Mouse (Mus musculus): ENCODE results near the gene Itgal.

DNA sequence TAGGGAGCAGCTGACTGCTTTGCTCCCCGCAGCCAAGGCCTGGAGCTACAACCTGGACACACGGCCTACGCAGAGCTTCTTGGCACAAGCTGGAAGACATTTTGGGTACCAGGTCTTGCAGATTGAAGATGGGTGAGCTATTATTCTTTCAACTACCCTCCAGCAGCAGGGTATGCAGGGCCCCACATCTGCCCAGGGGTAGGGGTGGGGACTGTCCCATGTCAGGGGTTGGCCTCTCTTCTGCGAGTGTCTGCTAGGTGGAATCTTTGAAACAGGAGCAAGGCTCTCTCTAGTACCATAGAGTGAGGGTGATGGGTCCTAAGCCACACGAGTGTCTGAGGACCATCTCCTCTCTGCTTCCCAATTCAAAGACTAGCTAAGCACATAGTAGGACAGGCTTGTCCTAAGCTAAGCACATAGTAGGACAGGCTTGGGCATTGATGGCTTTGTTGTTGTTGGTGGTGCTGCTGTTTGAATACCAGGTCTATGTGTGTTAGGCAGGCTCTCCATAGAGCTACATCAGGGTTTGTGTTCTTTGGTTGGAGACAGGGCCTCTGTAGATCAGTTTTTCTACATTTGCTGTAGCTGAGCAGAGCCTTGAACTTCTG lies 1.6 kb downstream of the Itgal start:
- TF ChIP-seq EP300 (optimal IDR thresholded peaks at IDR 0.05), result no peak
- TF ChIP-seq CTCF (IDR thresholded peaks at IDR 0.05; ENCODE audit: low read depth), result no peak

Measured in stomach, postnatal 0 days (tissue).